Mouse (Mus musculus): Measurements from ENCODE around the gene Sclt1. TPM values are rescaled to one million over a fixed set of nuclear protein-coding genes. Genes with fewer than 3 reads are reported as not detected.

Gene Sclt1
- total RNA-seq, 2 experiments from 2014 or later = 2.7 to 7.1 TPM

DNA sequence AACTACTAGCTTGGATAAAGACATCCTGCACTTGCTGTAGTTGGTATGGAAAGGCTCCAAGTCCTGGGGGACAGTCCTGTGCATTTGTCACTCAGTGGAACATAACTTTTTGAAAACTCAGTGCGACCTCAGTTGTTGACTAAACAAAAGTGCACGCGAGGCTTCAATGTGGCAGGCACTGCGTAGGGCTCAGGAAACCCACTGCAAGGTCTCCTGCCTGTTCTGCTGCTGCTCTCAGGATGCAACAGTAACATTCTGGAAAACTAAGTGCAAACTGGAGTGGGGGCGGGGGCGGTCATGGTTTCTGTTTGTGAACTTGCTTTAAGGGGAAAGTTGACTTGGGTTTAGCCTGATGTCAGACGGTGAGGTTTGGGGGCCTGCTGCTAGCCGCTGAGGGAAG lies 134.8 kb downstream of the Sclt1 start:
- ATAC-seq (replicated peaks; ENCODE audit: low FRiP score, poor library complexity, severe bottlenecking) = no peak

DNA sequence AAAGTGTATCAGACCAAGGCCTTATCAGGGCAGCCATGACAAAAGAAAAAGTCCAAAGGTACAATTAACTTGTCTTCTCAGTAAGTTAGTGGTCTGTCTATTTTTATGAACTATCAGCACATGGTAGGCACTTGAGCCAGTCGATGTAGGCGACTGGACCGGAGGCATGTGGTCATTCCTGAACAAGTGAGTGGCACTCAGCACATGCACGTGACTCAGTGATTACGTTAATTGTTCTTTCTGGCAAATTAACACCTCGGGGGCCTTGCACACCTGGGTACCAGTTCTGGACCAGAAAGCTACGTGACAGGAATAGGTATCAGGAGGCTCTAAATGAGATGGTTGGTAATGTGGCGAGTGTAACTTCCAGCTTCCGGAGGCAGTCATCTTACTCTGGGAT lies 135.3 kb downstream of the Sclt1 start:
- ATAC-seq (replicated peaks; ENCODE audit: low FRiP score, poor library complexity, severe bottlenecking) = no peak

DNA sequence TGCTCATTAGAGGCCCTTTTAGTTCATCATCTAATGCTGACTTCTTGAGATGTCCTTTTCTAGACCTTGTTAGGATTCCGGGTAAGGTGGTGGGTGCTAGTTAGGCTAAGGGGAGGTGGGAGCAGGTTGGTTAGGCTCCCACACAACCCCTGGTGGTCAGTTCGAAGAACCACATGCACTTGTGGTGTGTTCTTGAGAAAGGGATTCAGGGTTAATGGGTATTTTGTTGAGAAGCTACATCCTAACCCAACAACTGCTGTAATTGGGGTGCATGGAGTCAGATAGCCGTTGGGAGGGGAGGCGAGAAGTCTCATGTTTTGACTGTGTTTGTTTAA lies 136.0 kb downstream of the Sclt1 start:
- no peak for ATAC-seq (replicated peaks; ENCODE audit: low FRiP score, poor library complexity, severe bottlenecking)

DNA sequence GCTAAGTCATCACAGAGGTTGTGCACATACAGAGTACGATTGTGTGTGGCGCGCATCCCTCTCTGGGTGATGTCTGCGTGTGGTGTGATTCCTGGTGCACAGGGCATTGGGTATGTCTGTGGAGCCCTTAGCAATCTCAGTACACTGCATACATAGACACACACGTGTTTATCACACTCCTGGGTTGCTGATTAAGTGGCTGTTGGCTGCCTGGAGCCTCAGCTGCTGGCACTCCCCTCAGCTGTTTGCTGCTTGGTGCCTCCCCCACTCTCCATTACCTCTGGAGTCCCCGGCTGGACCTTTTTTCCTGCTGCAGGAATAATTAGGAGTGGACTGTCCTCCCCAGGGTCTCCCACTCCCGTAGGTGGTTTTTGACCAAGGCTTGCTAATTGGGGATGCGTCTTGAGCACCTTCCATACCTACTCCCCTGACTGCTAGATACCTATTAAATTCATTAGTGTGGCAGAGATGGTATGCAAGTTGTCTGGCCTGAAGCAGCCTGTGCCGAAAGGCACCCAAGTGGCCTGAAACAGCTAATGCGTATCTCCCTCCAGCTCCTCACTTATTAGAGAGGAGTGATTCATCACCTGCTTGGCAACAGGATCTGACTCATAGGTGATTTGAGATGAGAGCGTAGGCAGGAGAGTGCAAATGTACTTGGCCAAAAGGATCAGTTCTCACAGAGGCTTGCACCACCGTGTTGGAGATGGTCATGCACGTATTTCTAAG lies 136.5 kb downstream of the Sclt1 start:
- ATAC-seq (replicated peaks; ENCODE audit: low FRiP score, poor library complexity, severe bottlenecking) = no peak

DNA sequence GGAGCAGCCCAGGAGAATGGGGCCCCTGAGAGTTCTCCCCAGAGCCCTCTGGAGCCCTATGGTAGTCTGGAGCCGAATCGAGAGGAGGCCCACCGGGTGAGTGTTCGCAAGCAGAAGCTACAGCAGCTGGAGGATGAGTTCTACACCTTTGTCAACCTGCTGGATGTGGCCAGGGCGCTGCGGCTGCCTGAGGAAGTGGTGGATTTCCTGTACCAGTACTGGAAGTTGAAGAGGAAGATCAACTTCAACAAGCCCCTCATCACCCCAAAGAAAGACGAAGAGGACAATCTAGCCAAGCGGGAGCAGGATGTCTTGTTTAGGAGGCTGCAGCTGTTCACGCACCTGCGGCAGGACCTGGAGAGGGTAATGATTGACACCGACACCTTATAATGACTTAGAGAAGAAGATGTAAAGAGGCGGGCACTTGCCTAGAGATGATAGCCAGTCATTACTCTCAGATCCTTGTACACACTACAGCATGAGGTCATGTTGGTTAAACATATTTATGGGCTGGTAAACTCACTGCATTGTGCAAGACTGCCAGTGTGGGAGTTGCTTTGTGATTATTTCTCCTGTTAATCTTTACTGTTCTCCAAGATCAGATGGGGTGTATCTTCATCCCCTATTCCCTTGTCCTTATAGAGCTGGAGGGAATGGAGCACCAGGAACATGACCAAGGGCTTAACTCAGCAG lies 137.5 kb downstream of the Sclt1 start:
- ATAC-seq (replicated peaks; ENCODE audit: low FRiP score, poor library complexity, severe bottlenecking) = no peak

DNA sequence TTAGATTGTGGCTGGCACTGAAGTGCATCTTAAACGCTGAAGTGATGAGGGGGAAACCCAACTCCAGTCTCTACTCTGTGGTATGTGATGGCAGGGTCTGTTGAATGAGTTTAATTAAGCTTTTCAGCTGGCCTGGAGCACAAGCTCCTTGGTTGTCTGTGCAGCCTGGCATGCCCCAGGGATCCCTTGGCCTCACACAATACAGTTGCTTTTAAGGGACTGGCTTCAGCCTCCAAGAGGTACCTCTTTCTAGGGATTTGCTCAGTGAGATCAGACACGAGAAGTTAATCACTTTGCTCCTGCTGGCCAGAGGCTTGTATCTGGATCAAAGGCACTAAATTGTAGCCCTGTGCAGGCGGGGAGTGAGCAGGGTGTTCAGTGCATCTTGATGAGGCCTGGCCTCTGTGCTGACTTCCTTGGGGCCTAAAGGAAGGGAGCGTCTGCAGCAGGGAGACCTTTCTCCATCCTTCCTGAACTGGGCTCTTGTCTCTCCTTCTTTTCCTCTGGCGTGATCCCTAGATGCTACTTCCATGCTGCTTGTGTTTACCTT lies 138.8 kb downstream of the Sclt1 start:
- ATAC-seq (replicated peaks; ENCODE audit: low FRiP score, poor library complexity, severe bottlenecking) = no peak

DNA sequence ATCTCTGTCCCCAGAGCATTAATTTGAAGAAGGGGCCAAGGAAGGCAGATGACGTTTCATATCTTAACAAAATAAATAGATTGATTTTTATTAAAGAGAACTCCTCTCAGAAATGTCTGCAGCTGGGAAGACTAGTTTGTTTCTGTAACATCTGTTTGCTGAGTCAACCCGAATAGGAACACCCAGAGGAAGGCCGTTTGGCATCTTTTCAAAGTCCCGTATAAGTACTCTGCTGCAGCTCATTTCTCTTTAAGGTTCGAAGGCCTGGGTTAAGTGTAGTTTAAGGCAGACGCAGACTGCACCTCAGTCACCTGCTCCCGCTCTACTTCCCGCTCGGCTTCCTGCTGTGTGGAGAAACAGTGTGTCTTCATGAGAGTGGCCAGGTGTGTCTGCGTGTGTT lies 139.4 kb downstream of the Sclt1 start:
- no peak for ATAC-seq (replicated peaks; ENCODE audit: low FRiP score, poor library complexity, severe bottlenecking)

DNA sequence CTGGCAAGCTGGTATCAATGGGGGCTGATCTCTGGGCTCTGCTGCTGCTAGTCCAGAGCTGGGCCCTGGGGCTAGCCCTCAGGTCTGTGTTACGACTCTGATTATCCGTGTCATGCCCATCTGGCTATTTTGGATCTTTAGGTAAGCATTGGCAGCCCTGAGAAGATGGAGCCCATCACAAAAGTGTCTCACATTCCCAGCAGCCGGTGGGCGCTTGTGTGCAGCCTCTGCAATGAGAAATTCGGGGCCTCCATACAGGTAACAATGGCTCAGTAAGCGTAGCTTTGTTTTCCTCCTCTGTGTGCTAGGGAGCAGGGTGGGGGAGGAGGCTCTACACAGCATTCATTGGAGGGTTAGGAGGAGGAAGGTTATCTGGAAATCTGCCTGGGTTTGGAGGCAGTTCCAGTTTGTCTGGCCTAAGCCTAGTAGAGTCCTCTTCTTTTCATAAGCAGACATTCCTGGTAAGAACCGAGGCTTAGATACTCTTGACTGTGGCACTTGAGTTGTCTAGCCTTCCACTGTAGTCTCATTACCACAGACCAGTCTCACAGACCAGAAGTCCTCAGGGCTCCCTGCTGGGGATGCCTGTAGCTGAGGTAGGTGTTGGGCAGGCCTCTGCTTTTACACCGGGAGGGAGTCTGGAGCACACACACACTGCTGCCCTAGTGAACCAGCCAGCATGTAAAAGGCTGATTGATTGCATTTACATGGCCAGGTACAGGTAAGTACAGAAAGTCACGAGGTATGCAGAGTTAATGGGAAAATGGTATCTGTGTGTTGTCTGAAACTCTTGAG lies 140.9 kb downstream of the Sclt1 start:
- ATAC-seq (replicated peaks; ENCODE audit: low FRiP score, poor library complexity, severe bottlenecking) = no peak

DNA sequence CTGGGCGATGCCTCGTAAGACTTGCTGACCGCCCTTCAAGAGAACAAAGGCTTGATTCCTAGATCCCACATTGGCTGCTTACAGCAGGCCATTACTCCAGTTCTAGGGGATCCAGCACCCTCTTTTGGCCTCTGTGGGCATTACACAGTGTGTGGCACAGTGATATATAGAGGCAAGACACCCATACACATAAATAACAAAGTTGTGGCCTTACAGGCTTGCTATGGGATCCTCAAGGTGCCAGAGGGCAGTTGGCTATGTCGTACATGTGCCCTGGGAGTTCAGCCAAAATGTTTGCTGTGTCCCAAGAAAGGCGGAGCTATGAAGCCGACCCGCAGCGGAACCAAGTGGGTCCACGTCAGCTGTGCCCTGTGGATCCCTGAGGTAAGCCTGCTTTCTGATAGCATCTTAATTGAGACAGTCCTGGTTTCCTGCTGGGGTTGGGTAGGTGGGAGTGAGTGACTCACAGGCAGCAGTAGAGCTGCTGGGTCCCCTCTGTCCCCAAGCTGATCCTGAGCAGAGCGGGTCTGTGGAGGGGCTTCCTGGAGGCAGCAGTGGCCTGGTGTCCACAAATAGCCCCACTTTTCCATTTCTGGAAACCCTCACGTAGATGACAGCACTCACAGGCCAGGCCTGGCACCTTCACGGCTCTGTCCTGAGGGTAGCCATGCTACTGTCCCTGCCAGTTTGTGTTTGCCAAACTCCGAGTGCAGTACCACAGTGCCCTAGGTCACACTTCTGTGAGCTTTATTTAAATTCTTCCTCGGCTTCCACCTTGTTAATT lies 142.3 kb downstream of the Sclt1 start:
- 0 out of 2 replicates have a peak, but pooled peaks have one; percentile 47 for ATAC-seq (replicated peaks; ENCODE audit: low FRiP score, poor library complexity, severe bottlenecking)

DNA sequence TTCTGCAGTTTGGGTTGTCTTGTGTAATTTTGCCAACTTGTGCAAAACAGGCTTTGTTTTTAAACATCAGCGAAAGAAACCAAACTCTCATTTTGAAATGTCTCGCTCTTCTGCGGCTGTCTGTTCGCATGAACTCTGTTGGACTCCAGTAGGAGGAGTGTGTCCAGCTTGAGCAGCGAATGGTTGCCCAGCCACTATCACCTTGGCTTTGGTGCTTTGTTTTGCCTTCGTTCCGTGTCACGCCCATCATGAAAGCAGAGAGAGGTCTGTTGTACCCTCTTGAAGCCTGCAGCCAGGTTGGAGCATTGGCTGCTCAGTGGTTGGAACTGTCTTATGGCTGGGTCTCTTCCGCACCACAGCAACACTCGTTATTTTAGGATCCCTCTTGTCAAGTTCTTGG lies 143.1 kb downstream of the Sclt1 start:
- ATAC-seq (replicated peaks; ENCODE audit: low FRiP score, poor library complexity, severe bottlenecking) = no peak

DNA sequence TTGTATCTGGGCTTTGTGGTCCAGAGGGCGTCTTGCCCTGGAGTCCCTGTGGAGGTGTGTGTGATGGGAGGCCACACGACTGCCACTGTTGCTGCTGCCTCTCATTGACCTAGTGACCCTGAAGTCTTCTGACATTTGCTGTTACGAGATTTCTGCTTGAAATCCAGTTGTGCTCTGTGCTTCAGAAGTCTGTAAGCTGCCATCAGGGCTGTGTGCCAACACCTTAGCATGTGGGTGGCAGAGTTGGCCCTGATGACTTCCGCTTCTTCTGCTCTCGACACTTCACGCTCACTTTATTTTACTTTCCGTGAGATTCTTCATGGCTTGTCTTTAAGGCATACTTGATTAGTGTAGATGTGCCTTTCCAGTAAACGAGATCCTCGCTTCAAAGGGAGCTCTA lies 143.9 kb downstream of the Sclt1 start:
- no peak for ATAC-seq (replicated peaks; ENCODE audit: low FRiP score, poor library complexity, severe bottlenecking)

DNA sequence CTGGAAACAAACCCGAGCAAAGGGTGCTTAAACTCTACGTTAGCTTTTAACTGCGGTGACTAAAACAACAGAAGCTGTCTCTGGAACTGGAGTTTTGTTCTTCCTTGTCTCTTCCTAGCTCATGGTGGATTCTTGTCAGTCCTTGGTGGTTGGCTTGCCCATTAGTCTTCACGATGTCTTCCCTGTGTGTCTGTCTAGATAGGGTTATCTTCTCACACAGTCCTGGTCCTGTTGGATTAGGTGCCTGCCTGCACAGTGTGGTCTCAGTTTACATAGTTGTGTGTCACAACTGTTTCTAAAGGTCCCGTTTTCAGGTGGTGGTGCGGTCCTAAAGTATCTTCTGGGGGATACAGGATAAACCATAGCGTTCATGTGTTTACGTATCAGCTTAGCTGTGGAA lies 145.3 kb downstream of the Sclt1 start:
- no peak for ATAC-seq (replicated peaks; ENCODE audit: low FRiP score, poor library complexity, severe bottlenecking)

DNA sequence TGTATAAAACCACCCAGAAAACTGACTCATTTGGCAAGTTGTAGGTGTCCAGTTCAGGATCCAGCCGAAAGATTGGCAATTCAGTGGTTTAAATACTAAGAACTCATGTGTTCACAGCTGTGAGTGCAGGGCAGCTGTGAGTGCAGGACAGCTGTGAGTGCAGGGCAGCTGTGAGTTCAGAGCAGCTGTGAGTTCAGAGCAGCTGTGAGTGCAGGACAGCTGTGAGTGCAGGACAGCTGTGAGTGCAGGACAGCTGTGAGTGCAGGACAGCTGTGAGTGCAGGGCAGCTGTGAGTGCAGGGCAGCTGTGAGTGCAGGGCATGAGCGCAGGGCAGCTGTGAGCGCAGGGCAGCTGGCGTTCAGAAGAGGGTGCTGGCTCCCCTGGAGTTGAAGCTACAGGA lies 147.3 kb downstream of the Sclt1 start:
- no peak for ATAC-seq (replicated peaks; ENCODE audit: low FRiP score, poor library complexity, severe bottlenecking)

DNA sequence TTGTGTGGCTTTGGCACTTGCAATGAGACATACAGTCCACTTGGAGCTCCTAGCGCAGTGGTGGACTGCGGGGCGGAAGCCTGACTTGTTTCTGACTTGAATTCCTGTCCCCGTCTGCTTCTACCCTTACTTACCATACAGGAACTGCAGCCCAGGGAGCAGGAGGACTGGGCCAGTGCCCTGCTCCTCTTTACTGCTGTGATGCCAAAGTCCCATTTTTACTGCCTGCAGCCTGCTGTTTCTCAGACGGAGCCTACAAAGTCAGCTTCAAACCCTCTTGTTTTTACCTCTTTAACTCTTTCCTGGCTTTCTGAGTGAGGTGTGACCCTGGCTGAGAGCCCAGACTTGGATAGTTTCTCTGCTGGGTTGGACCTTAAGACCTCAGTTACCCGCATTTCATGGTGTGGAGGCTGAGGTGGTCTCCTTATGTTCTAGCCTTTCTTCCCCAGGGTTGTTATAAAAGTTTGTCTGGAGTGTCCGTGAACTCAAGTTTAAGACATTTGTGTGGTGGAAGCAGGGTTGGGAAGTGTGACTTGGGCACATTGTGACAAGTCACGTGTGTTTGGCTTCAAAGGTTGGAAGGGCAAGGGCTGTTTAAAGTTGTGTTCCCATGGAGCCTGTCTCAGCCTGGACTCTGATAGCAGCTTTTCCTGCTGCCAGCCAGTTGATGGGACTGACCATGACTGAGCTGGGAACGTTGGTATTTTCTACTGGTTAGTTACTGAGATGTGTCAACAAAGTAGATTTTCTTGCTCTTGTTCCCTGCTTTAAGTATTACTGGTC lies 148.0 kb downstream of the Sclt1 start:
- no peak for ATAC-seq (replicated peaks; ENCODE audit: low FRiP score, poor library complexity, severe bottlenecking)

DNA sequence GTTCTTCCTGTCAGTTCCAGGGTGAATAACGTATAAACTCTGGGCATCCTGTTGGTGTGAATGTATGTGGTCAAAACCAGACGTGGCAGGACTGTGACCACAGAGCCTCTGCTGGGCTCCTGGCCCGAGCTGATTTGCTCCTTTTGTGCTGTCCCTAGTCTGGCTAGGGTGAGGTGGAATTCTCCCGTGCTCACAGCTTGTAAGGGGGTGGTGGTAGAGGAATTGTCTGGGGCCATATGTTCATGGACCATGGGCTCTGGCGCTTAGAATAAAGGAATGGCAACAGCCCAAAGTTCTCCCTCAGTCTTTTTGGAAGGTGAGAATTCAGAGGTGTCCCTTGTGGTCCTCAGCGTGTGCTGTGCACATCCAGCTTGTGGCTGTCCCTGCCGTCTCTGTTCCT lies 149.5 kb downstream of the Sclt1 start:
- ATAC-seq (replicated peaks; ENCODE audit: low FRiP score, poor library complexity, severe bottlenecking) = no peak

DNA sequence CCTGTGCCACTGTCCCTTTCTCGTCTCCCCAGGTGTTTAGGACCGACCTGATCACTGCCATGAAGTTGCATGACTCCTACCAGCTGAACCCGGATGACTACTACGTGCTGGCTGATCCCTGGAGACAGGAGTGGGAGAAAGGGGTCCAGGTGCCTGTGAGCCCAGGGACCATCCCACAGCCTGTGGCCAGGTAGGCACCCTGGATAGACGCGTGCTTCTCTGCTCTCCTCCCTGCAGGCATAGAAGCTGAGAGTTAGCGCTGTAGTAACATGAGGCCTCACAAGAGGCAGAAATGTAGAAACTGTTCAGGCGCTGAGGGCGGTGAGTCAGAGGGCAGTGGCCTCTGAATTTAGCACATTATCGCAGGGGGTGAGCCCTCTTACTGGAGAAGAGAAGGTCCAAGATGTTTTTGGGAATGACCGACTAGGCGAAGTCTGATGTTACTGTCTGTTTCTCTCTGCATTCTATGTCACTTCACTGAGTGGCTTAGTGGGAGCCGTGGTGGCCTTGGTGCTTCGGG lies 150.6 kb downstream of the Sclt1 start:
- ATAC-seq (replicated peaks; ENCODE audit: low FRiP score, poor library complexity, severe bottlenecking) = no peak

DNA sequence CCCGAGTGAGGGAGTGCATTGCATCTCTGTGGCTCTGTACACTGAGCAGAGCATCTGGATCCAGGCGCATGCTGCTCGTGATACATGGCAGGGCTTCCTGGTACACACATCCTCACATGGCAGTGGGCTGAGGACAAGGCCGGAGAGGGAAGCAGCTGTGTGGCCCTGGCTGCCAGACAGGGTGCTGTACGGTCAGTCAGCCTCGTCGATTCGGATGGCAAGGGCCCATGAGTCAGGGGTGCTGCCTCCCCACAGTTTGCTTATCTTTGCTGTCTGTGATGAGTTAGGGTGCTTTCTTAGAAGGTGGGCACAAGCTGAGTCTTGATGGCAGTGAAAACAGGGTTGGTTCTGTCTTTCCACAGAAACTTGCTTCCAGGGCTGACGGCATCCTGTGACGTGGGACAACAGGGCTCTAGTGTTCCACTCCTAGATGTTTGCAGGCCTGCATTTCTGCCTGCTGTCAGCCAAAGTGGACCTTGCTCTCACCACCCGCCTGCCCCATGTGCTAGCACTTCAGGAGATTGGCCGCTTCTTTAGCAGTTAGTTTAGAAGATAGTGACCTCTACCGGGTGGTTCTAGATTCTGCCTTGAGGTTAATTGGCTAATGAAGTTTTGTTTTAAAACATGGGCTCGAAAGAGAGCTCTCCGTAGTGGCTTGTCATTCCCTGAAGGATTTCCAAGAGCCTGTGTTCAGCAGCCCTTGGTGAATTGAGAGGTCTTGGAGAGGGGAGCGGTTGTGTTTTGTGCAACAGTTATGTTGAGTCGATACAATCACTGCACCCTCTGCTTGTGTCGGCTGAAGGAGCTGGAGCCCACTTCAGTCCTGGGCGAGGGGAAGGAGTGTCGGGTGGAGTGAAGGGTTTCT lies 151.4 kb downstream of the Sclt1 start:
- no peak for ATAC-seq (replicated peaks; ENCODE audit: low FRiP score, poor library complexity, severe bottlenecking)

DNA sequence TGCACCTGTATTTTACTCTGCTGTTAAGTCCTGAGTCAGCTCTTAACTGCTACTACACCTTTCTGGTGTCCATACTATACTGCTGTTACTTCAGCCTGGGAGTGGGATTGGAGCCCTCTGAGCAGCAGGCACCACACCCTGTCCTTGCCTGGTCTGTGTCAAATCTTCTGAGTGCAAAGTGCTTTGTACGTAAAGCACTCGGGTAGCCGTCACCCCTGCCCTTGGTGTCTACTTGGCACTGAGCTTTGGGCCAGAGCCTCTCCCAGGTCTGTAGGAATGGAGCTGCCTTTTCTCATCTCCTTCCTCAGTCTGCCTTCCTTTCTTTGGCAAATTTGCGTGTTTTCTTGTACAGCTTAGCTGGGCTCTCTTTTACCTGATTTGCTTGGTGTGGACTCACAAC lies 152.3 kb downstream of the Sclt1 start:
- no peak for ATAC-seq (replicated peaks; ENCODE audit: low FRiP score, poor library complexity, severe bottlenecking)
